Mouse (Mus musculus): ENCODE data around the gene Gnaq.

- TF ChIP-seq HCFC1 (IDR thresholded peaks at IDR 0.05; ENCODE audit: borderline replicate concordance, insufficient read depth, low read length), result no peak
- no peak for TF ChIP-seq MAFK (IDR thresholded peaks at IDR 0.05; ENCODE audit: insufficient read depth, low read depth, low read length)
- TF ChIP-seq ZC3H11A (IDR thresholded peaks at IDR 0.05; ENCODE audit: borderline replicate concordance, low read depth, low read length), result no peak
- TF ChIP-seq ZNF384 (IDR thresholded peaks at IDR 0.05; ENCODE audit: low read depth, low read length), result no peak
Observed at GRCm38 (mm10) chr19:16271002-16271401, 138.4 kb downstream of the Gnaq start.

Measured in ES-E14 (cell line).